Mouse (Mus musculus): ENCODE results near the gene Ppan.

DNA sequence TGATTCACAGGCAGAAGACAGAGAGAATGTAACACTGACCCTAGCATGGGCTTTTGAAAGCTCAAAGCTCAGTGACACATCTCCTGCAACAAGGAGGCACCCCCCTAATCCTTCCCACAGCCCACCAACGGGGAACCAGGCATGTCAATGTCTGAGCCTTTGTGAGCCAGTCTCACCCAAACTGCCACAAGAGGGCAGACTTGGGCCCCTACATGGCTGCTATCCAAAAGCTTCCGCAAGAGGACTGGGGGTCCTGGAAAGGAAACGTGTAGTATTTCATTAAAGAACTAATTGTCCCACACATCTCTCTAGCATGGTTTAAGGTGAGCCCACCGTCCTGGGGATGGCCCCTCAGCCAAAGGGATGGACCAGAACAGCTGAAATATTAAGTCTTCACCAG, 26.2 kb upstream of the Ppan start:
- TF ChIP-seq POLR2A (IDR thresholded peaks at IDR 0.05; ENCODE audit: insufficient read depth, low read depth, low read length) = no peak
- no peak for TF ChIP-seq EP300 (IDR thresholded peaks at IDR 0.05; ENCODE audit: insufficient read depth, low read depth, low read length)
- TF ChIP-seq CTCF (IDR thresholded peaks at IDR 0.05) = peak; percentile 65

Data from heart, adult 2 months (tissue).